23 mouse cellular contexts compared by ENCODE assay signal in genomic region chr10:18384766-18385165, GRCm38 (mm10).
A peak's percentile ranks its signal among the peaks of the same experiment; 100 is the strongest.
DNase-seq lines count a peak whose midpoint lies in the region; ATAC-seq lines count a peak whose summit lies in the region.
"Had no signal": no experiment of that assay in that cellular context is flagged by ENCODE, and none has a peak within 500 bp of the region (broad histone marks: within the 10 kb centered on the region; RNA-seq: fewer than 3 reads in every experiment).

No protein-coding gene starts in this region.

- H3K27ac ChIP-seq in heart, embryonic 12.5 days (ENCODE audit: poor library complexity, severe bottlenecking) = no peak overlapping the region
- H3K27ac ChIP-seq: embryonic facial prominence, embryonic 12.5 days; hindbrain, embryonic 14.5 days; liver, embryonic 13.5 days; lung, embryonic 15.5 days; stomach, embryonic 15.5 days had no signal

- H3K4me1 ChIP-seq in heart, embryonic 12.5 days (replicated peaks) = peaks cover 19% of the 10 kb centered on the region
- H3K4me1 ChIP-seq: liver, embryonic 13.5 days; stomach, embryonic 15.5 days had no signal

- H3K36me3 ChIP-seq in heart, embryonic 12.5 days = no peaks in the 10 kb centered on the region
- H3K36me3 ChIP-seq: embryonic facial prominence, embryonic 12.5 days; liver, embryonic 13.5 days; lung, embryonic 15.5 days; stomach, embryonic 15.5 days had no signal

- DNase-seq in heart, postnatal 4 days = no peak
- peak; percentile 6 for DNase-seq in kidney, postnatal 10 days
- no peak for DNase-seq in kidney, adult 18-20 months
- peak; percentile 30 for DNase-seq in lung, postnatal 10 days
- no peak for DNase-seq in lung, adult 18-20 months
- DNase-seq: adrenal gland, postnatal 25 days; B cell, adult 2 months; cerebellum, adult 11-12 months; cerebellum, adult 9-11 months; embryo, embryonic 11 days; gastrocnemius, postnatal 14 days; left cerebral cortex, postnatal 4 days; liver, embryonic 13.5 days; right cerebral cortex, postnatal 25 days had no signal

- no peak overlapping the region for H3K4me2 ChIP-seq in heart, embryonic 12.5 days
- H3K4me2 ChIP-seq: embryonic facial prominence, embryonic 12.5 days; hindbrain, embryonic 14.5 days; liver, embryonic 13.5 days; lung, embryonic 15.5 days; midbrain, embryonic 11.5 days; stomach, embryonic 15.5 days had no signal

- no peaks in the 10 kb centered on the region for H3K27me3 ChIP-seq in heart, embryonic 12.5 days (replicated peaks)
- H3K27me3 ChIP-seq: embryonic facial prominence, embryonic 12.5 days; liver, embryonic 13.5 days; lung, embryonic 15.5 days; stomach, embryonic 15.5 days had no signal

- ATAC-seq in heart, embryonic 12.5 days (ENCODE audit: insufficient number of reproducible peaks, low FRiP score) = 0 out of 2 replicates have a peak, but pooled peaks have one; percentile 18
- ATAC-seq: forebrain, embryonic 14.5 days; intestine, postnatal 0 days; midbrain, embryonic 16.5 days had no signal

- no peaks in the 10 kb centered on the region for H3K9me3 ChIP-seq in heart, embryonic 12.5 days (replicated peaks)
- H3K9me3 ChIP-seq: embryonic facial prominence, embryonic 12.5 days; liver, embryonic 13.5 days; lung, embryonic 15.5 days; stomach, embryonic 15.5 days had no signal

- WGBS in heart, embryonic 12.5 days = 41% methylated on average over 2 of the region's 2 CpGs

- no peak overlapping the region for H3K9ac ChIP-seq in heart, embryonic 12.5 days
- H3K9ac ChIP-seq: embryonic facial prominence, embryonic 12.5 days; hindbrain, embryonic 14.5 days; liver, embryonic 13.5 days; lung, embryonic 15.5 days; stomach, embryonic 15.5 days had no signal

- H3K4me3 ChIP-seq in heart, embryonic 12.5 days = no peak overlapping the region
- H3K4me3 ChIP-seq: embryonic facial prominence, embryonic 12.5 days; liver, embryonic 13.5 days; lung, embryonic 15.5 days; stomach, embryonic 15.5 days had no signal

Comparison
In these comparisons a context has a peak if more than half of its experiments do, and no peak if none do; other contexts are left out.
1. DNase-seq: peak in kidney, postnatal 10 days (single experiment) and lung, postnatal 10 days (single experiment); none in heart, postnatal 4 days (single experiment), kidney, adult 18-20 months (single experiment) and lung, adult 18-20 months (0 of 2).